Mouse (Mus musculus): ENCODE data around the gene Tspan2. TPM values are rescaled to one million over a fixed set of nuclear protein-coding genes. Genes with fewer than 3 reads are reported as not detected.

Gene Tspan2
- polyA plus RNA-seq, 1 experiment from 2014 or later = 9.8 TPM

- Histone ChIP-seq H3K4me3 (ENCODE audit: low read depth, low read length) (no peak overlapping the region), H3K4me1 (ENCODE audit: control insufficient read depth, insufficient read depth, low read length) (no peaks in the 10 kb centered on the region), H3K9ac (ENCODE audit: low read length) (no peak overlapping the region), H3K4me2 (ENCODE audit: low read depth) (no peak overlapping the region), H3K36me3 (ENCODE audit: control insufficient read depth, insufficient read depth, low read length) (no peaks in the 10 kb centered on the region), H3K27ac (ENCODE audit: low read depth, low read length) (no peak overlapping the region), H3K27me3 (ENCODE audit: control insufficient read depth, insufficient read depth, low read length) (no peaks in the 10 kb centered on the region), H3K9me3 (ENCODE audit: control insufficient read depth, low read length) (no peaks in the 10 kb centered on the region)
- no peak for DNase-seq (ENCODE audit: low spot score)
- no peak for ATAC-seq (ENCODE audit: insufficient read depth, low FRiP score, low TSS enrichment)
- 80% methylated on average over 4 of the region's 4 CpGs for WGBS
Measured at GRCm38 (mm10) chr3:102704001-102704401, 30.3 kb upstream of the Tspan2 start.

- WGBS = 67% methylated on average over 9 of the region's 9 CpGs
- no peak for ATAC-seq (ENCODE audit: insufficient read depth, low FRiP score, low TSS enrichment)
Measured at GRCm38 (mm10) chr3:102708599-102708998, 25.7 kb upstream of the Tspan2 start.

GRCm38 (mm10) chr3:102715066-102715584, 19.2 kb upstream of the Tspan2 start:
- H3K36me3 ChIP-seq (ENCODE audit: control insufficient read depth, insufficient read depth, low read length) = no peaks in the 10 kb centered on the region
- no peaks in the 10 kb centered on the region for H3K27me3 ChIP-seq (ENCODE audit: control insufficient read depth, insufficient read depth, low read length)
- H3K9me3 ChIP-seq (ENCODE audit: control insufficient read depth, low read length) = no peaks in the 10 kb centered on the region
- H3K4me1 ChIP-seq (ENCODE audit: control insufficient read depth, insufficient read depth, low read length) = no peaks in the 10 kb centered on the region
- H3K4me2 ChIP-seq (ENCODE audit: low read depth) = no peak overlapping the region
- H3K4me3 ChIP-seq (ENCODE audit: low read depth, low read length) = no peak overlapping the region
- ATAC-seq (ENCODE audit: insufficient read depth, low FRiP score, low TSS enrichment) (no peak), DNase-seq (ENCODE audit: low spot score) (peak; percentile 61)
- H3K27ac ChIP-seq (ENCODE audit: low read depth, low read length) = no peak overlapping the region
- no peak overlapping the region for H3K9ac ChIP-seq (ENCODE audit: low read length)
- WGBS = 43% methylated on average over 11 of the region's 11 CpGs

More at GRCm38 (mm10) chr3:102708599-102708998, 25.7 kb upstream of the Tspan2 start:
- H3K4me3 ChIP-seq (ENCODE audit: low read depth, low read length) = no peak overlapping the region
- H3K27ac ChIP-seq (ENCODE audit: low read depth, low read length) = no peak overlapping the region
- no peaks in the 10 kb centered on the region for H3K36me3 ChIP-seq (ENCODE audit: control insufficient read depth, insufficient read depth, low read length)
- no peak overlapping the region for H3K9ac ChIP-seq (ENCODE audit: low read length)
- H3K4me2 ChIP-seq (ENCODE audit: low read depth) = no peak overlapping the region
- no peaks in the 10 kb centered on the region for H3K27me3 ChIP-seq (ENCODE audit: control insufficient read depth, insufficient read depth, low read length)
- H3K9me3 ChIP-seq (ENCODE audit: control insufficient read depth, low read length) = no peaks in the 10 kb centered on the region
- H3K4me1 ChIP-seq (ENCODE audit: control insufficient read depth, insufficient read depth, low read length) = no peaks in the 10 kb centered on the region
- no peak for DNase-seq (ENCODE audit: low spot score)

GRCm38 (mm10) chr3:102715839-102716238, 18.5 kb upstream of the Tspan2 start:
- Histone ChIP-seq H3K9me3 (ENCODE audit: control insufficient read depth, low read length) (no peaks in the 10 kb centered on the region), H3K9ac (ENCODE audit: low read length) (no peak overlapping the region), H3K4me2 (ENCODE audit: low read depth) (no peak overlapping the region), H3K27me3 (ENCODE audit: control insufficient read depth, insufficient read depth, low read length) (no peaks in the 10 kb centered on the region), H3K4me1 (ENCODE audit: control insufficient read depth, insufficient read depth, low read length) (no peaks in the 10 kb centered on the region), H3K27ac (ENCODE audit: low read depth, low read length) (no peak overlapping the region), H3K36me3 (ENCODE audit: control insufficient read depth, insufficient read depth, low read length) (no peaks in the 10 kb centered on the region), H3K4me3 (ENCODE audit: low read depth, low read length) (no peak overlapping the region)
- 86% methylated on average over 8 of the region's 8 CpGs for WGBS
- DNase-seq (ENCODE audit: low spot score) (no peak), ATAC-seq (ENCODE audit: insufficient read depth, low FRiP score, low TSS enrichment) (no peak)

GRCm38 (mm10) chr3:102717586-102718285, 16.6 kb upstream of the Tspan2 start:
- Histone ChIP-seq H3K9ac (ENCODE audit: low read length) (no peak overlapping the region), H3K9me3 (ENCODE audit: control insufficient read depth, low read length) (no peaks in the 10 kb centered on the region), H3K4me1 (ENCODE audit: control insufficient read depth, insufficient read depth, low read length) (no peaks in the 10 kb centered on the region), H3K27me3 (ENCODE audit: control insufficient read depth, insufficient read depth, low read length) (no peaks in the 10 kb centered on the region), H3K36me3 (ENCODE audit: control insufficient read depth, insufficient read depth, low read length) (no peaks in the 10 kb centered on the region), H3K4me3 (ENCODE audit: low read depth, low read length) (no peak overlapping the region), H3K4me2 (ENCODE audit: low read depth) (no peak overlapping the region), H3K27ac (ENCODE audit: low read depth, low read length) (no peak overlapping the region)
- 73% methylated on average over 3 of the region's 3 CpGs for WGBS
- no peak for DNase-seq (ENCODE audit: low spot score)
- no peak for ATAC-seq (ENCODE audit: insufficient read depth, low FRiP score, low TSS enrichment)

GRCm38 (mm10) chr3:102723154-102723553, 11.2 kb upstream of the Tspan2 start:
- no peaks in the 10 kb centered on the region for H3K36me3 ChIP-seq (ENCODE audit: control insufficient read depth, insufficient read depth, low read length)
- H3K27me3 ChIP-seq (ENCODE audit: control insufficient read depth, insufficient read depth, low read length) = no peaks in the 10 kb centered on the region
- no peaks in the 10 kb centered on the region for H3K4me1 ChIP-seq (ENCODE audit: control insufficient read depth, insufficient read depth, low read length)
- H3K27ac ChIP-seq (ENCODE audit: low read depth, low read length) = no peak overlapping the region
- 80% methylated on average over 4 of the region's 4 CpGs for WGBS
- DNase-seq (ENCODE audit: low spot score) = no peak
- no peak overlapping the region for H3K4me2 ChIP-seq (ENCODE audit: low read depth)
- no peak overlapping the region for H3K4me3 ChIP-seq (ENCODE audit: low read depth, low read length)
- H3K9me3 ChIP-seq (ENCODE audit: control insufficient read depth, low read length) = no peaks in the 10 kb centered on the region
- no peak for ATAC-seq (ENCODE audit: insufficient read depth, low FRiP score, low TSS enrichment)
- no peak overlapping the region for H3K9ac ChIP-seq (ENCODE audit: low read length)

- DNase-seq (ENCODE audit: low spot score) (no peak), ATAC-seq (ENCODE audit: insufficient read depth, low FRiP score, low TSS enrichment) (no peak)
- Histone ChIP-seq H3K4me2 (ENCODE audit: low read depth) (no peak overlapping the region), H3K4me1 (ENCODE audit: control insufficient read depth, insufficient read depth, low read length) (no peaks in the 10 kb centered on the region), H3K9me3 (ENCODE audit: control insufficient read depth, low read length) (no peaks in the 10 kb centered on the region), H3K4me3 (ENCODE audit: low read depth, low read length) (no peak overlapping the region), H3K9ac (ENCODE audit: low read length) (no peak overlapping the region), H3K27me3 (ENCODE audit: control insufficient read depth, insufficient read depth, low read length) (no peaks in the 10 kb centered on the region), H3K36me3 (ENCODE audit: control insufficient read depth, insufficient read depth, low read length) (no peaks in the 10 kb centered on the region), H3K27ac (ENCODE audit: low read depth, low read length) (no peak overlapping the region)
- 69% methylated on average over 6 of the region's 6 CpGs for WGBS
Measured at GRCm38 (mm10) chr3:102723841-102724570, 10.3 kb upstream of the Tspan2 start.

- DNase-seq (ENCODE audit: low spot score) (no peak), ATAC-seq (ENCODE audit: insufficient read depth, low FRiP score, low TSS enrichment) (no peak)
- WGBS = 74% methylated on average over 7 of the region's 7 CpGs
- Histone ChIP-seq H3K9me3 (ENCODE audit: control insufficient read depth, low read length) (no peaks in the 10 kb centered on the region), H3K4me2 (ENCODE audit: low read depth) (no peak overlapping the region), H3K4me1 (ENCODE audit: control insufficient read depth, insufficient read depth, low read length) (no peaks in the 10 kb centered on the region), H3K36me3 (ENCODE audit: control insufficient read depth, insufficient read depth, low read length) (no peaks in the 10 kb centered on the region), H3K4me3 (ENCODE audit: low read depth, low read length) (no peak overlapping the region), H3K27ac (ENCODE audit: low read depth, low read length) (no peak overlapping the region), H3K27me3 (ENCODE audit: control insufficient read depth, insufficient read depth, low read length) (no peaks in the 10 kb centered on the region), H3K9ac (ENCODE audit: low read length) (no peak overlapping the region)
Measured at GRCm38 (mm10) chr3:102724798-102725459, 9.4 kb upstream of the Tspan2 start.
